Mouse (Mus musculus) lung, embryonic 16.5 days (tissue): ENCODE measurements at regions not wholly inside any gene's neighbourhood (a gene's known extent, or its start where the extent isn't known, plus 50 kb on each side); places are given as distances from the start of the nearest gene placed in this dataset.

ENCODE experiments used
- ATAC-seq: fragments of 200-750 bp; cut with Nextera tagmentation; 2 replicates; pipeline ENCODE4 v1.8.0; 2017; ENCODE audit warnings: low read depth, mild to moderate bottlenecking, moderate library complexity
- H3K27ac ChIP-seq: fragments of 300-500 bp; sonication (generic); 2 replicates; pipeline ENCODE4 v1.5.1; 2014; ENCODE audit warnings: mild to moderate bottlenecking, control low read depth, low read length
- H3K27me3 ChIP-seq: fragments of 300-500 bp; sonication (generic); 2 replicates; pipeline ENCODE4 v1.6.1; 2014; ENCODE audit warnings: low read depth, low read length, mixed read lengths; ENCODE audit not compliant: control insufficient read depth, insufficient read depth
- H3K36me3 ChIP-seq: fragments of 300-500 bp; sonication (generic); 2 replicates; pipeline ENCODE4 v1.6.1; 2014; ENCODE audit warnings: low read length; ENCODE audit not compliant: control insufficient read depth, insufficient read depth
- H3K4me1 ChIP-seq: fragments of 300-500 bp; sonication (generic); replicated peaks from 2 replicates; pipeline ENCODE4 v1.6.1; 2014; ENCODE audit warnings: low read length, mixed read lengths; ENCODE audit not compliant: control insufficient read depth, insufficient read depth
- H3K4me2 ChIP-seq: fragments of 300-500 bp; sonication (generic); 2 replicates; pipeline ENCODE4 v1.6.1; 2014; ENCODE audit warnings: low read depth, low read length, control low read depth
- H3K4me3 ChIP-seq: fragments of 300-500 bp; sonication (generic); 2 replicates; pipeline ENCODE4 v1.5.1; 2014; ENCODE audit warnings: mild to moderate bottlenecking, low read length, control low read depth
- H3K9ac ChIP-seq: fragments of 300-500 bp; sonication (generic); 2 replicates; pipeline ENCODE4 v1.6.1; 2014; ENCODE audit warnings: low read length, control low read depth
- H3K9me3 ChIP-seq: fragments of 300-500 bp; sonication (generic); 2 replicates; pipeline ENCODE4 v1.6.1; 2016; ENCODE audit warnings: low read length; ENCODE audit not compliant: control insufficient read depth
- WGBS: fragments of 180-500 bp; shearing (Covaris S2); extraction: QIAGEN DNeasy Blood & Tissue Kit; methylation state at CpG from one replicate; pipeline ENCODE4 v1.1.7; 2014; 5-methylcytosine and 5-hydroxymethylcytosine counted together

DNA sequence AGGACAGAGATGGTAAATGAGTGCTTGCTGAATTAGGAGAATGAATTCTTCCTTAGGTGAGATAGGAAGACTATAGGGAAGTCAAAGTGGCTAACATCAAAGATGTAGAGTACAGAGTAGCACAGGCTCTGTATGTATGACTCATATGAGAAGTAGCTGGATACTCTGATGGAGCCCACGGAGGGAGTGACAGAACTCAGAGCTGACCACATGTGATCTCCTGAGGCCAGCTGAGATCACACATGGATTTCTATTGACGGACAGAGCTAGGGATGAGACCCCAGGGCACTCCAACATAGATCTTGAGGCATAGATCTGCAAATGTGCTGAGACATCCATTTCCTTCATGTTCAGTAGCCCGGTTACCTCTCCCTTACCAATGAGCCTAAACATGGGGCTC lies 66.0 kb downstream of the Cops8 start:
- no peak overlapping the region for H3K4me3 ChIP-seq
- no peak for ATAC-seq
- no peak overlapping the region for H3K27ac ChIP-seq
- WGBS: 84% methylated on average over 3 of the region's 3 CpGs
- H3K36me3 ChIP-seq: no peaks in the 10 kb centered on the region
- H3K9me3 ChIP-seq: no peaks in the 10 kb centered on the region
- no peaks in the 10 kb centered on the region for H3K4me1 ChIP-seq
- no peaks in the 10 kb centered on the region for H3K27me3 ChIP-seq
- H3K4me2 ChIP-seq: no peak overlapping the region
- H3K9ac ChIP-seq: no peak overlapping the region

DNA sequence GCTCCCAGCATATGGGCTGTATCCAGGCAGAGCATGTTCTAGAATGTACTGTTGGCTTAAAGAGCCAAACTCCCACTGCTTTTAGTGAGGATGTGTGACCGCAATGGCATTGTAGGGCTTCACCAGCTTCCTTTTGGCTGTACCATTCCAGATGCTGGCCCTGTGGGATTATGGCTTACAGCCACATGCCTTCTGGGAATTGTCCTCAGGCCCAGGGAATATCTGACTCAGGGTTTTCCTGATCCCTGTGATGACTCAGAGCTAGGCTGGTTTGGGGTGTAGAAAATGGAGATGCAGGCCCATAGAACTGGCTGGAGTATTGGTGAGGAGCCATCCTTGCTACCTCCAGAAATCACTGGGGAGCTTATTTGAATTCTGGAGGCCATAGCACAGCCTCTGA lies 66.5 kb downstream of the Cops8 start:
- no peaks in the 10 kb centered on the region for H3K27me3 ChIP-seq
- 100% methylated on average over 1 of the region's 1 CpGs for WGBS
- no peak overlapping the region for H3K4me2 ChIP-seq
- H3K9ac ChIP-seq: no peak overlapping the region
- no peaks in the 10 kb centered on the region for H3K9me3 ChIP-seq
- ATAC-seq: no peak
- no peak overlapping the region for H3K27ac ChIP-seq
- no peaks in the 10 kb centered on the region for H3K4me1 ChIP-seq
- H3K36me3 ChIP-seq: no peaks in the 10 kb centered on the region
- no peak overlapping the region for H3K4me3 ChIP-seq

DNA sequence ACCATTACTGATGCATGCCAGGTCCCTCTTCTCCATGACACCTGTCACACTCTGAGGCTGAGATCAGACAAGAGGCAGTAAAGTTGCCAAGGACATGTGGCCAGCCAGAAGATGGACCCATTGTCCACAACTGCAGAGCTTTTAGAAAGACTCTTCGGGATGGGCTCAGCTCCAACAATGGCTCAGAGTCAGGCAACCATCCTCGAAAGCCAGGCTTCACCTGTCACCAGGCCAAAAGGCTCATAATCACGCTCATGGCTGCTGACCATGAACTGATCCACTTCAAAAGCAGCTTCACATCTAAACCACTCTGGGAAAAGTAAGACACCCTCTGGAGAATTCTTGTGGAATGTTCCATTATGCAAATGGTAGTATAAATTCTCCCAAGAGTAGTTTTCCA lies 67.6 kb downstream of the Cops8 start:
- ATAC-seq: no peak
- Histone ChIP-seq H3K9ac (no peak overlapping the region), H3K27ac (no peak overlapping the region), H3K36me3 (no peaks in the 10 kb centered on the region), H3K9me3 (no peaks in the 10 kb centered on the region), H3K4me3 (no peak overlapping the region), H3K4me2 (no peak overlapping the region), H3K27me3 (no peaks in the 10 kb centered on the region), H3K4me1 (no peaks in the 10 kb centered on the region)
- WGBS: 72% methylated on average over 3 of the region's 3 CpGs

DNA sequence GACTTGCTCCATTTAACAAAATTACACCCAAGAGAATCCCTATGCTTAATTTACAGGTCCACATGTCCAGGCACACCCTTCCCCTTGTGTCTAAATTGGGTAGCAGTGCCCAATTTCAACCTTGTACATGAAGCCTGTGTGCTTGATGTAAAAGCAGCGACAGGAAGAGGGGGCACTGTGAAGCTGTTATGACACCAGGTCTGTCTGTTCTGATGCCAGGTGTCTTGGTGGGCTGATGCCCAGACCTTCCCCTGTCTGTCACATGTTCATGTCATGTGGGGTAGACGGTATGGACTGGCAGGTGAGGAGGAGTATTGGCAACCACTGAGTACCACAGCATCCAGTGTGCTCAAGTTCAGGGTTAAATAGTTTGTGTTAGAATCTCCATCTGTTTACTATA lies 71.0 kb downstream of the Cops8 start:
- no peaks in the 10 kb centered on the region for H3K36me3 ChIP-seq
- H3K4me3 ChIP-seq: no peak overlapping the region
- no peak overlapping the region for H3K27ac ChIP-seq
- no peak overlapping the region for H3K9ac ChIP-seq
- no peak overlapping the region for H3K4me2 ChIP-seq
- no peaks in the 10 kb centered on the region for H3K9me3 ChIP-seq
- H3K27me3 ChIP-seq: no peaks in the 10 kb centered on the region
- 53% methylated on average over 2 of the region's 2 CpGs for WGBS
- ATAC-seq: no peak
- peaks cover 19% of the 10 kb centered on the region for H3K4me1 ChIP-seq

DNA sequence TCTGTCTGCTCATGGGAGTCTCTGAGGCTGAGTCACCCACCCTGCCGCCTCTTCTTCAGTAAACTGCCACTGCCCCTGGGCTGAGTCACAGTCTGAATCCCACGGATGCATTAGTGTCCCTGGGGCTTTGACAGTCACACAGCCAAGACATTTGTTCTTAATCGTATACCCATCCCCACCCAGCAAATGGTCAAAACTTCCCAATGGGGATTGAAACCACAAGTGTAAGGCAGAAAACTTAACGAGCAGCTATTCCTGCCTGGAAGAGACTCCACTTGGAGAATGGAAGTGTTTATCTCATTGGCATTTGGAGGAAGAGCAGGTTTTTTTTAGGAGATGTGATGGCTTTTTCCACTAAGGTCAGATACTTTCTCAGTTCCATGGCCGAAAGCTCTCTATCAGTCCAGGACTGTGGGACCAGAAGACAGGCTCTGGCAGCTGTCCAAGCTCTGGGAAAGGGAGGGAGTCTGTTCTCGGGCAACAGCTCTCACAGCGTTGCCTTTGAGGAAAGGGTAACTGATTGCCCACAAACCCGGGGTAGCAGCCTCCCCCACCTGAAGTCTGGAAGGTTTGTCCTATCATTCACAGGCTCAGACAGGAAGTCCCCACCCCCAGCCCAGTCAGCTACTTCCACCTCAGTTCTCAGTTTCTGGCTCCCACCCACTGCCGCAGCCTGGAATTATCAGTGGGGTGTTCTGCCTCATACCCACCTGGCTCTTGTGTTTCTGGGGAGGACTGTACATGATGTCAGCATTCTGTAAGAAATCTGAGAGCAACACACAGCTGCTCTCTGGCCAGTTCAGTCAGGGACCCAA lies 73.6 kb downstream of the Cops8 start:
- peaks cover 19% of the 10 kb centered on the region for H3K4me1 ChIP-seq
- 29% methylated on average over 9 of the region's 9 CpGs for WGBS
- no peak overlapping the region for H3K9ac ChIP-seq
- ATAC-seq: peak; percentile 70
- H3K27me3 ChIP-seq: no peaks in the 10 kb centered on the region
- H3K4me2 ChIP-seq: no peak overlapping the region
- no peak overlapping the region for H3K4me3 ChIP-seq
- no peaks in the 10 kb centered on the region for H3K36me3 ChIP-seq
- no peak overlapping the region for H3K27ac ChIP-seq
- no peaks in the 10 kb centered on the region for H3K9me3 ChIP-seq

DNA sequence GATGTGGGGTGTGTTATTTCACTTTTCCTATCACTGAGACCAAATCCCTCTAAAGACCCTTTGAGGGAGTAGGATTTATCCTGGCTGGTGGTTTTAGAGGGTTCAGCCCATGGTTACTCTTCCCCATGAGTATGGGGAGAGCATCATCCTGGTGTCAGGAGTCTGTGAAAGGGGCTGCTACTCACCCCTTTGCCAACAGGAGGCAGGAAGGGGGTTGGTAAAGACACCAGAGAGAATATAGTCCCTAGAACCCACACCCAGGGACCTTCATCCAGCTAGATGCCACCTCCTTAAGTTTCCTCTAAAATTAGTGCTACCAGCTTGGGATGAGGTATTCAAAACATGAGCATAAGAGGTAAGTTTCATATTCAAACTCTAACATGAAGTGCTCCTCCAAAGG lies 74.4 kb downstream of the Cops8 start:
- no peak overlapping the region for H3K27ac ChIP-seq
- ATAC-seq: no peak
- H3K27me3 ChIP-seq: no peaks in the 10 kb centered on the region
- no peaks in the 10 kb centered on the region for H3K36me3 ChIP-seq
- H3K9ac ChIP-seq: no peak overlapping the region
- no peak overlapping the region for H3K4me2 ChIP-seq
- H3K4me1 ChIP-seq: peaks cover 19% of the 10 kb centered on the region
- no peak overlapping the region for H3K4me3 ChIP-seq
- no peaks in the 10 kb centered on the region for H3K9me3 ChIP-seq

DNA sequence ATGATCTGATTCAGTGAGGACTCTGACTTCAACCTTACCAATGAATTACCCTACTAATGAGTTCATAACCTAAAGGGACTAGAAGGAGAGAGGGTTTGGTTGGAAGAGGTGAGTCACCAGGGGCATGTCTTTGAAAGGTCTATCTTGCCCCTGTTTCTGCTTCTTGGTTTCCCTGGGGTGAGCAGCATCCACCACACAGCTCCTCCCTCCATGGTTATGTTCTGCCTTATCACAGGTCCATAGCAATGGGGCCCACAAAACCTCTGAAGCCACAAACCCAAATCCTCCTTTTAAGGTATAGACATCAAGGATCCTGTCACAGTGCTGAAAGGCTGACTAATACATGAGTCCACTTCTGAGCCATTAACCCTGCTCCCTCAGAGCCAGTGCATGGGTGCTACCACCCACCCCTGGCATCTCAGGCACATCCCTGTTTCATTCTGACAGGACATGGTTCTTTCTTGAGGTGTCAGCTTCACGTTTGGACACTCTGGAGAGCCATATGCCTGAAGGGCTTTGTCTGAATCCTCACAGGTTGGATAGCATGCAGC lies 74.9 kb downstream of the Cops8 start:
- Histone ChIP-seq H3K36me3 (no peaks in the 10 kb centered on the region), H3K4me1 (peaks cover 19% of the 10 kb centered on the region), H3K9me3 (no peaks in the 10 kb centered on the region), H3K27ac (no peak overlapping the region), H3K4me2 (no peak overlapping the region), H3K4me3 (no peak overlapping the region), H3K9ac (no peak overlapping the region), H3K27me3 (no peaks in the 10 kb centered on the region)
- ATAC-seq: no peak
- 42% methylated on average over 1 of the region's 1 CpGs for WGBS

DNA sequence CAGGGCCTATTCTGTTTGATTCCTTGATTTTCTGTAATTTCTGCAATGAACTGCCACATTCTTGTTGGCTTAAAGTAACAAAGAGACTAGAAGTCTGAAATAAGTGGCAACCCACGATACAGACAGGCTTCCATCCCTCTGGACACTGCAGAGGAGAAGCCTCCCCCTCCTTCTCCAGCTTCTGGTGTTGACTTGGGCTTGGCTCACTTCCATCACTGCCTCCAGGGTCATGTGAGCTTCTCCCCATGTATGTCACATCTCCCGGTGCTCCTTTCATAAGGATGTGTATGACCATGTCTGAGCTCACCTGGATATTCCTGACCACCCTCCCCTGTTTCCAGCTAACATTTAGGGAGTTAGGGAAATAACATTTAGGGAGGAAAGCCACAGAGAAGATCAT lies 75.6 kb downstream of the Cops8 start:
- Histone ChIP-seq H3K36me3 (no peaks in the 10 kb centered on the region), H3K4me1 (peaks cover 19% of the 10 kb centered on the region), H3K27me3 (no peaks in the 10 kb centered on the region), H3K9me3 (no peaks in the 10 kb centered on the region), H3K4me3 (no peak overlapping the region), H3K27ac (no peak overlapping the region), H3K9ac (no peak overlapping the region), H3K4me2 (no peak overlapping the region)
- WGBS: 42% methylated on average over 2 of the region's 2 CpGs
- ATAC-seq: peak; percentile 19; the same call in 1 of the 2 replicates

DNA sequence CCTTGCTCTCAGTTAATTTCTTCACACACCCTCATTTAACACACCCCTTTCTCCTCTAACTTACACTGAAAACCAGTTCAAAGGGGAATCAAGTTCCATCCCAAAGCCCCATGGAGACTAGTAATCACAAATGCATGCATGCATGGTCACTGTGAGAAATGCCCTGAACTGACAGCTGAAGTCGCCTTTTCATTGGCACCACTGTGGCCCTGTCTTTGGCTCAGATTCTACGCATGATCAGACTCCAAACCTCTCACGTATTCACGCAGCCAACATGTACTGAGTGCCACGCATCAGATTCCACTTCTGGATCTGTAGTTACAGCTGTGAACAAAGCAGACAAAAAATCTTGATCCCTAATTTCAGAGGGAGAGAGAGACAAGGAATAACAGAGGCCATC lies 85.3 kb downstream of the Cops8 start:
- no peak for ATAC-seq
- H3K4me1 ChIP-seq: peaks cover 8% of the 10 kb centered on the region
- peak overlapping the region; percentile 27; the same call in 1 of the 2 replicates for H3K27ac ChIP-seq
- no peak overlapping the region for H3K4me3 ChIP-seq
- H3K27me3 ChIP-seq: no peaks in the 10 kb centered on the region
- 61% methylated on average over 5 of the region's 5 CpGs for WGBS
- H3K36me3 ChIP-seq: no peaks in the 10 kb centered on the region
- no peaks in the 10 kb centered on the region for H3K9me3 ChIP-seq
- no peak overlapping the region for H3K9ac ChIP-seq
- no peak overlapping the region for H3K4me2 ChIP-seq
